Mouse (Mus musculus) G1E-ER4 (cell line): Measurements from ENCODE around the gene Ift80. TPM values are rescaled to one million over a fixed set of nuclear protein-coding genes. Genes with fewer than 3 reads are reported as not detected.

Experiments used
- GATA1 ChIP-seq: IDR thresholded peaks from one replicate; pipeline ENCODE4 v1.8.0; 2012; ENCODE audit warnings: low read length, inconsistent platforms
- polyA plus RNA-seq: library from polyadenylated mRNA; stranded (reverse); fragments of >175 nt; gene quantifications from 2 replicates; pipeline ENCODE4 v1.2.3, GENCODE M21; 2012

Gene Ift80
- polyA plus RNA-seq, 1 experiment = 0.23 TPM

DNA sequence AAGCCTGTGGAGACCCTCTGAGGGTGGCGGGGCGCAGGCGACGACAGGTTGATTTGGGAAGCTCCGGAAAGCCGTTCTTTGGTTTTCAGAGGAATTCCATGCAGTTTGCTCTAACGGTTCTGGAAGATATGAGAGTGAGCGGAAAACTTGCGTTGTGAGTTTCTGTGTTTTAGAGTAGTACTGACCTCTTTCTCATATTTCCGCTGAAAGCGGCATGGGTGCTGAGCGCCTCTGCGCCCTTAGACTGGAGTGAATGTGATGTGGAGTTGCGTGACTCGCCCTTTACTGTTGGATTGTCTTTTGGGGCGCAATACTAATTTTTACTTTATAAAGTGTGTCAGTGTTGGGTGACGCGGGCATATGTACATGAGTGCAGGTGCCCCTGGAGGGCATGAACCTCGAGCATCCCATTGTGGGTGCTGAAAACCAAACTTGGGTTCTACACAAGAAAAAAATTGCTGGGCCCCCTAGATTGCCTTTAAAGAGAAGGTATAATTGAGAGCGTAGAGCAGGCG is 1.9 kb upstream of the Ift80 start:
- TF ChIP-seq GATA1 = no peak

DNA sequence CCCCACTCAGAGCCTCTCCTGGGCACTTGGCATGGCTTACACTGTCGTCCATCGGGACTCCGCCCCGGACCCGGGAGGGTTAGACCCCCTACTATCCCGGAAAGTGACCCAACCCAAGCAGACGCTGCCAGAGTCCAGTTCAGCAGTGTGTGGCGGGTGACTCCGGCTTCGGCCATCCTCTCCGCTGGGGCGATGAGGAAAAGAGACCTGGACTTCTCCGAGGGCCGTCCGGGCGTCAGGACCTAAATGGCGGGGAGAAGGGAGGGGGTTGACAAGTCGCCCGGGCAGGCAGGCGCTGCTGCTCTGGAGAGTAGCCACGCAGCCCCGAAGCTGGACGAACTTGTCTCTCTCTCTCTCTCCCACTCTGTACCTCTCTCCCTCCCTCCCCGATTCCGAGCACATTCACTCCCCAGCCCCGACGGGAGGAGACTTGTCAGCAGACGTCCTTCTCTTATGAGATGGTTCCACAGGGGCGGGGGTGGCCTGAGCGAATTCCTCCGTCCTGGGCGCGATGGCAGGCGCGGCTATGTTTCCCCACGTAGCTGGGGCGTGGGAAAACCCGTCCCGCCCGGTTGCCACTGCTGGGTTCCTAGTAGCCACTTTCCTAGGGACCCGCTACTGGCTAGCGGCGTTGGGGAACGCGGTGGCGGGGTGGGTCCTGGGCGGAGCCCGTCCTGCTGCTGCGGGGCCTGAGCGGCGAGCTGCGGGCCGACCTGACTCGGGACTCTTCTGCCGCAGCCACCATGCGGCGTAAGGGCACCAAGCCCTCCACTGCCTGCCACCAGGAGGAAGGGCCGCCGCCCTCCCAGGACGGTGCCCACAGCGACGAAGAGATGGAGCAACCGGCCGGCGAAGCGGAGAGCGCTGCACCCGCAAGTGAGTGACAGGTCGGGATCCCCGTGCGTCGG is 1.2 kb upstream of the Ift80 start:
- TF ChIP-seq GATA1 = no peak

DNA sequence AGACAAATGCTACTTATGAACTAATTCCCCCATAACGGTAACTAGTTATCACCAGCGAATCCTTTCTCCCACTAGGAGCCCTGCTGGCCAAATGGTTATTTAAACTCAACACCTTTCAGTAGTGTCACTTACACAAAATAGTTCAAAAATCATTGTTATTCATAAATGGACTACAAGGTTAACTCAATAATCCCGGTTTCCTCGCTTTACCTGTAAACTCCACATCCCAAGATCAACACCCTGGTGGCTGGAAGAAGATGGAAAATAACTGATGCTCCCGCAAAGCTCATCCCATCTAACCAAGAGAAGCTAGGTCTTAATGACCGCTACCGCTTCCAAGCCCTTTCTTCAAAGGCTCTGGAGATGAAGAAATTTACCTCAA is 324 bp downstream of the Ift80 start:
- no peak for TF ChIP-seq GATA1

DNA sequence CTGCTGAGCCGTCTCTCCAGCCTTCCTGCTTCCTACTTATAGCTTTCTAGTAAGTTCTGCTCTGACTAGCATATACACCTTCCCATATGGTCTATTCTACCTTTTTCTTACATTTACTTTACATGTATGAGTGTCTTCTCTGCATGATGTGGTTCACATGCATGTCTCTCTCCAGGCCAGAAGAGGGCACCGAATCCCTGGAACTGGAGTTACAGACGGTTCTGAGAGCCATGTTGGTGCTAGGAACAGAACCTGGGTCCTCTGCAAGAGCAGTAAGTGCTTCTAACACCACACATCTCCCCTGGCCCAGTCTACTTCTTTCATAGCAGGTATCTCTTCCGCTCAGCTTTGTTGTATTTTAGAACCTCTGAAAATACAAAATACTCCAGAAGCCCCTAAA is 1.6 kb downstream of the Ift80 start:
- TF ChIP-seq GATA1 = no peak

DNA sequence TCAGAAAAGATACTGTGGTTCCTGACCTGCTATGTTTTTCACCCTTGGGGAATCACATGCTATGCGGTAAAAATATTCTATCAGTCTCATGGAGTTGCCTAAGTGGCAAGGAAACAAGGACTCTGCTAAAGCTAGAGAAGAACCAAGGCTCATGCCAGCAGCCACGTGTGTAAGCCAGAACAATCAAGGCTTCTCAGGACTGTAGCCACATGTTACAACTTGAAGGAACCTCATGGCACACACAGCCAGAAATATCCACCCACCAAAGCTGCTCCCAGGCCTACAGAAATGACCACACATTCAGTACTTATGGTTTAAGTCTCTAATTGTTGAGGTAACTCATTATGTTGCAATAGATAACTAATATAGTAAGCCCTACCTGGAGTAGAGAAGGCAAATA is 17.8 kb downstream of the Ift80 start:
- no peak for TF ChIP-seq GATA1

DNA sequence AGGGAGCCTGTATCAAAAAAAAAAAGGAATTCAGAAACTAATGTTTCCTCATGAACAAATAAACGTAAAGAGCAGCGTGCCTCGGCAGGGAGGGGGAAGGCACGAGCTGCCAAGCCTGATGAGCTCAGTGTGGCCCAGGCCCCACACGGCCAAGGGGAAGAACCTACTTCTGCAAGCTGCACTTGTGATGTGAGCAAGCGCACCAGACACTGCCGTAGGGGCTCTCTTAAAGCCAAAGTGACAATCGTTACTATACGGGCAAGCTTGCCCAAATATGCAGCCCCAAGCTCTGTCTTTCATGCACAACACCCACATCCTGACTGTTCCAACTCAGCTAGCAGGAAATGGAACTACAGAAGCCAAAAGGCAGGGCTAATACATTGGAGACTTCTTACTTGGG is 23.5 kb downstream of the Ift80 start:
- TF ChIP-seq GATA1 = no peak

DNA sequence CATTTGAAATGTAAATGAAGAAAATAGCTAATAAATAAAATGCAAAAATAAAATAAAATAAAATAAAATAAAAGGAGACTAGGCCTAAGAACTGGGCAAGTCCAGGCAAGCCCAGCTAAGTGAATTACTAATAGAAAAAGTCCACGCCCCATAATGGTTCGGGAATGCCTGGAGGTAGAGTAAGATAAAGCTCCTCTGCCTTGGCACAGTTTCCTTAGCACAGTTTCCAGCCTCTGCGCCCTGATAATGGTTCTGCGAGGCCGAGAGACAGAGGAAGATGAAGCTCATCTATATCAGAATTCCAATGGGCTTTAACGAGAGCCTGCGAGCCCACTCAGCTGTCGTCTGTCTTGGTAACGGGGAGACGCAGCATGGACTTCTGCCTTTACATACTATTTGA is 25.2 kb downstream of the Ift80 start:
- no peak for TF ChIP-seq GATA1

DNA sequence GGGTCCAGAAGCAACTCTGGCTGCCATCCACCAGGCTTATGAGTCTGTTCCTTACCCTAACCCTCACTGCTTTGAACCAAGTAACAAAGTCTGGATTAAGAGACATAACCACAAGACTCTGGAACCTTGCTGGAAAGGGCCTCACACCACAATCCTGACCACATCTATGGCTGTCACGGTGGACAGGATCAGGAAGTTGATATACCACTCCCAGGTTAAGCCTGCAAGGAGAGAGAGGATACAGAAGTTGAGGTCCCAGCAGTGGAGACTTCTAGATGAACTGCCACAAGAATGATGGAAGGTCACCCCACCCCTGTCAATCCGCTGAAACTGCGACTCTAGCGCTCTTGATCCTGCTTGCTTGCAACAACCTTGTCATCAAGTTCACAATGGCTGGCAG is 26.7 kb downstream of the Ift80 start:
- no peak for TF ChIP-seq GATA1

DNA sequence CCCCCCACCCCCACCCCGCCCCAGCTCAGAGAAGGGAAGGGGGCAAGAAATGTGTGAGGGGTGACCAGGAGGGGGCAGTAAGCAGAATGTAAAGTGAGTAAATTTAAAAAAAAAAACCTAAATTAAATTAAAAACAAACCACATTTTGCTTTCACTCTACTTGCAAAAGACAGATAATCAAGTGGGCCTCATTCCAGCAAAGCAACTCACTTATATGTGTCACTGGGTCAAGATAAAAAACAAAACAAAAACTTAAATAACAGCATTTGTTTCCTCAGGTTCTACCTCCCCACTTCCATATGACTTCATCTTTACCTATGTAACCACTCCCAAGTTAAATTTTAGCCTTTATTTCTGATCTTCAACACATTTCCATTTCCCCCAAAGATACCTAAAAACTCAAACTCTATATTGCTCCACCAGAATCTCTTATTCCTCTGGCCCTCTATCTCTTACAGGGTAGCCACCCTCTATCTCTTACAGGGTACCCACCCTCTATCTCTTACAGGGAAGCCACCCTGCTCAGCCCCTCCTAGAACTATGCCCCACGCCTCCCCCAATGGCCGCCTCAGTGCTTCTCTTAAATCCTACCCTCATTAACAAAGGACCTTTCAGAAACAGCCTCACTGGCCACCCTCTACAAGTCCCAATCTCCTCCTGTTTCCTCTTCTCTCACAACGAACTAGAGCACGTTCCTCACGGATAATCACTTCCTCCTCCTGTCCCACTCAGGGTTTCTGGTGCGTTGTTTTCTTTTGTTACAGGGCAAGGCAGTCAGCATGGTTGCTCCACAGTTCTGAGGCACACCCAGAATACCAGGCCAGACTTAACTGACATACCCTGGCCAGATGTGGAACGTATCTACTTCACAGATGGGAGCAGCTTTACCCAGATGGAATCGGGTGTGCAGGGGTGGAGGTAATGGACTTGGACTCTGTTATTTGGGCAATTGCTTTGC is 28.6 kb downstream of the Ift80 start:
- TF ChIP-seq GATA1 = no peak

DNA sequence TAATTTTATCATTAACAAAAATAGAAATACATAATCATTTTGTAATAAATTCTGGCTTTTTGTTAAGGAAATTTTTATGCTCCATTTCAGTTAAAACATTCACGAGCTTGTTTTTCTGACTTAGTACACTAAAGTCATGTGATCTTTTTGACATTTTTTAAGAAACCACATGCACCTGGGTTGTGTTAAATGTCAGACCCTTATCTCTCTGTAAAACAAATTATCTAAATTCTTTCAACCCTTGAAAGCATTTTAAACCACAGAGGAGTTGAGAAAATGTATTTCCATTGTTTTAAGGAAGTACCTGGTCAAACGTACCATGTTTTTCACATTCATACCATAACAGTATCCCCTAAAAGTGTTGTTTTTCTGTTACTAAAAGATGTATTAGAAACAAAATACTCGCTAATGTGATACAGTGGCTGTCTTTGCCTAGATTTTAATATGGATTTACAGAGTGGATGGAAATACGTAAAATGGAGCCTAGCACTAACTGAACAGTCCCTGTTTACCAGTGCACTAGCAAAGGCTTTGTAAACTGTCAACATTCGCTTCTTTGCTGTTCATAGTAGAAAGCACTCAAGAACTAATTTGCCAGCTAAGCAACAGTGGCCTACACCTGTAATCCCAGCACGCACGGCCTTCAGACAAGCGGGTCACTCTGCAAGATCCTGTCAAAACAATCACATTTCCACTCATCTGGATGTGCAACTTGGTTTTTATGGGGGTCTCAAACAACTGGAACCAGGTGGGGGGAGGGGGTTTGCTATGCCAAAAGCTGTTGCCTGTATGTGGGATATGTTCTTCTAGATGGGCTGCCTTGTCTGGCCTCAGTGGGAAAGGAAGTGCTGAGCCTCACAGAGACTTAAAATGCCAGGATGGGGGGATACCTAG is 29.5 kb downstream of the Ift80 start:
- no peak for TF ChIP-seq GATA1

DNA sequence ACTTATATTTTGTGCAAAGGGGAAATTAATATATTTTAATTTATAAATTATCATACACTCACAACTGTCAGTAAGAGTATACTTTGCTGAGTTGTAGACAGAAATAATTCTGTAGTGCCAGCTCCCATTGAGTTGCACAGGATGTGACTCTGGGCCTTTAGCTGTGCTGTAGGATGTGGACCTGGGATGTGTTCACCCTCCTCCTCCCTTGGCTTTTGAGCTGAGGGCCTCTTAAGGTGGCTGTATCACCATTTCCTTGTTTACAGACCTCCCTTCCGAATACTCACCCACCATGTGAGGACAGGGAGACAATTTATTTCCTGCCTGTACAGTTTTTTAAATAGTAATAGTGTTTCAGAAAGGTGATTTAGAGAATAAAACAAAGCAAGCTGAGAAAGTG is 30.8 kb downstream of the Ift80 start:
- TF ChIP-seq GATA1 = no peak

DNA sequence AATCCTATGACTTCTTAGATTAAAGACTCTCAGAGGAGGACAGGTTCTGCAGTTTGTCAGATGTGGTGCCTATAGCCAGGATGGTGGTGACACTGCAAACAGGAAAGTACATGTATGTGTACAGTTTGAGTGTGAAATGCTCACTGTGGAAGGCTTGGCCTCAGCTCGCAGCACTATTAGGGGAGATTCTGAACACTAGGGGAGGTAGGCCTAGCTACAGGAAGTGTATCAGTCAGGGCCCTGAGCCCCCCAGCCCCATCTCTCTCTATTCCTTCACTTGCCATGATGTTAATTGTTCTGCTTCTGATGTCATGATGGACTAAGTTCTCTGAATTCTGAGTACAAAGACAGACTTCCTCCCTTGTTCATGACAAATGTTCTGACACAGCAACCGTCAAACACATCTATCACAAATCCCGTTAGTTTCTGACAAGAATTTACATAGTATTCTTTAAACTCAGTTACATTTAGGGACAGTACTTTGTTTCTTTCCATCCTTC is 35.2 kb downstream of the Ift80 start:
- TF ChIP-seq GATA1 = no peak

DNA sequence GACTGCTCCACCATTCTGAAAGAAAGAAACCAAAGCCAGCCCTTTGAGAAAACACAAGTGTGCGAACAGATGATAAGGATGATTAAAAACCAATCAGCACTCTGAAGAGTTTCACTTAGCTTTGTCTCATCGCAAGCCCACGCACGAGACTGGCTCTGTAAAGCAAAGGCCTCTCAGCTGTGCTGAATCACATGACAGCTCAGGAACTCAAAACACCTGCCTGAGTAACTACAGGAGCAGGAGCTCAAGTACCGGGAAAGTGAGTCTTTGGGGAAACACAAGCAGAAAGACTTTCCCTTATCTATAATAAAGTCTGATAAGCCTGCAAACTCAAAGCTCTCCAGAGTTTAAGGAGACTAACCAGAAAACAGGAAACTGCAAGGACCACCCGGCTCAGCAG is 37.0 kb downstream of the Ift80 start:
- TF ChIP-seq GATA1 = no peak

DNA sequence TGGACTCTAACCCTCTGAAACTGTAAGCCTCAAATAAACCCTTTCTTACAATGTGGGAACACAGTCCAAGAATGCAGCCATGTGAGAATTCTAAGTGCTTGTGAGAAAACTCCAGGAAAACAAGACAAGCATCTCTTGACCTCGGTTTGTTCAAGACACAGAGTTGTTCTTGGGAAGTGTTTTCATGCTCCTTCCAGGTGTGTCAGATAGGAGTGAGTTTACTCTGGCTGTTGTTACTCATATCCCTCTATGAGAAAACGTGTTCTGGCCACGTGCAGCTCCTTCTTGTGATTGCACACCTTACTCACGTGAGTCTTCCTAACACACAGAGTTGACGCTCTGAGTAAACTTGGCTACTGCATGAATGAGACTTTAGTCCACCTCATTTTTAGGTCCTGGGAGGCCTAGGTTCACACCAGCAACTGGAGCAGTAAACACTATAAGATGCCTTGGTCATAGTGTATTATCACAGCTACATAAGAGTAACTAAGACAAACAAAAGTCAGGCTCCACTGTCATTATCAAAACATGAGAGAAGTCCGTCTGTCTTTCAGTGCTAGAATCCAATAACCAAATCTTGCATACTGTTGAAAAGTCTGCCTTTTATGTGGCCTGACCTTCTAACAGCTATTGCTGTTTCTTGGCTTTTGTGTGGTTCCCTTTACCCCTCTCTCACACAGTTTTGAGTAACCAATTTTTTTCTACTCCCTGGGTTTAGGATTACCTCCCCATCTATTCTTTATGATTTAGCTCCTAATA is 37.7 kb downstream of the Ift80 start:
- no peak for TF ChIP-seq GATA1
